Mouse (Mus musculus) kidney, adult 18-20 months (tissue): ENCODE data around the gene 1700018B08Rik.

Experiments used
- DNase-seq: peaks from one replicate; pipeline ENCODE4 v3.0.0; 2021

The 1700018B08Rik gene

GRCm38 (mm10) chr8:121491633-121492032 lies 52.5 kb downstream of the 1700018B08Rik start:
- no peak for DNase-seq

- DNase-seq: no peak
Observed at GRCm38 (mm10) chr8:121484072-121484782, 59.9 kb downstream of the 1700018B08Rik start.
